In the genomic region with DNA sequence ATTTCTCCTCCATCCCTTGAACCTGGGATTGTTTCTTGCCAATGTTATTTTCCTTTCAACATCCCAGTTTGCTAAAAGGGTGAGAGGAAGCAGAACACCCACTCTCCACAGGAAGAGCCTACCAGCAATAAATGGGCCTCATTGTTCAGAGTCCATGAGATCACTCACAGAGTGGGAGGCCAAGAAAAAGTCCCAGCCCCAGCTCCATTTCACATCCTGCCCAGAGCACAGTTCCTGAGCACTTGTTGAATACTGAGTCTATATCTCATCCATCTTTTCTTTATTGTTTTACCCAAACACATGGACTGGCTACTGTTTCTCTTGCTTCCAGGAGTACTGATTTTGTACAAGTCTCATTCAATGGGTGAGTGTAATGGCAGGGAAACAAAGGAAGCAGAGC, we compare ENCODE assay signal across 51 mouse cellular contexts. TPM values are rescaled to one million over a fixed set of nuclear protein-coding genes. Genes with fewer than 3 reads are reported as not detected.
"Had no signal": no experiment of that assay in that cellular context is flagged by ENCODE, and none has a peak within 500 bp of the region (broad histone marks: within the 10 kb centered on the region; RNA-seq: fewer than 3 reads in every experiment).

Gene Gm17677, plus strand, starts transcription at position 301 of the 400 bp plus-strand sequence.

- H3K9ac ChIP-seq: heart, embryonic 12.5 days; heart, embryonic 13.5 days; heart, embryonic 15.5 days; hindbrain, embryonic 12.5 days; hindbrain, embryonic 13.5 days; hindbrain, embryonic 14.5 days; hindbrain, embryonic 15.5 days; intestine, embryonic 15.5 days; kidney, embryonic 15.5 days had no signal

- H3K4me1 ChIP-seq: heart, embryonic 12.5 days; heart, embryonic 13.5 days; heart, embryonic 15.5 days; hindbrain, embryonic 10.5 days; hindbrain, embryonic 12.5 days; hindbrain, embryonic 13.5 days; hindbrain, embryonic 15.5 days; intestine, embryonic 15.5 days; kidney, embryonic 15.5 days had no signal

- H3K27ac ChIP-seq: heart, embryonic 13.5 days; heart, embryonic 15.5 days; hindbrain, embryonic 10.5 days; hindbrain, embryonic 12.5 days; hindbrain, embryonic 13.5 days; hindbrain, embryonic 14.5 days; hindbrain, embryonic 15.5 days; hindbrain, postnatal 0 days; intestine, embryonic 15.5 days; kidney, embryonic 15.5 days; kidney, postnatal 0 days; layer of hippocampus, adult 2 months; left cerebral cortex, adult 2 months had no signal

- DNase-seq: heart, postnatal 14 days; heart, postnatal 36 days; heart, postnatal 4 days; kidney, adult 11 months; kidney, adult 18-20 months; kidney, adult 2 months; kidney, adult 8-10 months; kidney, adult 9 months; kidney, postnatal 10 days; kidney, postnatal 14 days; kidney, postnatal 25 days; kidney, postnatal 36 days; kidney, postnatal 4 days; layer of hippocampus, adult 9-11 months; layer of hippocampus, postnatal 36 days had no signal

- H3K36me3 ChIP-seq: heart, embryonic 12.5 days; heart, embryonic 13.5 days; heart, embryonic 15.5 days; hindbrain, embryonic 10.5 days; hindbrain, embryonic 12.5 days; hindbrain, embryonic 13.5 days; hindbrain, embryonic 15.5 days; intestine, embryonic 15.5 days; kidney, embryonic 15.5 days had no signal

- H3K4me3 ChIP-seq: heart, embryonic 12.5 days; heart, embryonic 13.5 days; heart, embryonic 15.5 days; hindbrain, embryonic 10.5 days; hindbrain, embryonic 12.5 days; hindbrain, embryonic 13.5 days; hindbrain, embryonic 15.5 days; intestine, embryonic 15.5 days; kidney, embryonic 15.5 days; layer of hippocampus, adult 2 months; left cerebral cortex, adult 2 months had no signal

- H3K27me3 ChIP-seq: heart, embryonic 12.5 days; heart, embryonic 13.5 days; heart, embryonic 15.5 days; hindbrain, embryonic 12.5 days; hindbrain, embryonic 13.5 days; hindbrain, embryonic 15.5 days; intestine, embryonic 15.5 days; kidney, embryonic 15.5 days had no signal

RNA-seq across cellular contexts. Expression of gene Gm17677, which starts in this region (rescaled TPM):
- total RNA-seq: heart, postnatal 14 days; heart, postnatal 25 days; heart, postnatal 36 days; heart, postnatal 4 days; hematopoietic stem cell, adult 5-6 weeks; hindbrain, postnatal 0 days; layer of hippocampus, adult 18-20 months; layer of hippocampus, adult 2 months; layer of hippocampus, adult 8-10 months; layer of hippocampus, postnatal 10 days; layer of hippocampus, postnatal 14 days; layer of hippocampus, postnatal 25 days; layer of hippocampus, postnatal 36 days; left cerebral cortex, adult 18-20 months; left cerebral cortex, adult 2 months; left cerebral cortex, adult 8-10 months had no signal
- polyA plus RNA-seq: heart, embryonic 11.5 days; heart, embryonic 12.5 days; heart, embryonic 13.5 days; heart, embryonic 14.5 days; heart, embryonic 15.5 days; heart, embryonic 16.5 days; heart, postnatal 0 days; hindbrain, embryonic 10.5 days; hindbrain, embryonic 11.5 days; hindbrain, embryonic 12.5 days; hindbrain, embryonic 13.5 days; hindbrain, embryonic 14.5 days; hindbrain, embryonic 15.5 days; hindbrain, embryonic 16.5 days; hindbrain, postnatal 0 days; inflammation-experienced regulatory T-cells, adult 6 months; intestine, embryonic 14.5 days; intestine, embryonic 15.5 days; intestine, embryonic 16.5 days; intestine, postnatal 0 days; kidney, adult 2 months; kidney, embryonic 14.5 days; kidney, embryonic 15.5 days; kidney, embryonic 16.5 days; kidney, postnatal 0 days; large intestine, adult 2 months had no signal
